Mouse (Mus musculus) c-Kit-positive CD71-negative TER-119-negative erythroid progenitor cells, embryonic 14.5 days (primary cell): ENCODE data around the gene Fam25c.

Source experiments
- DNase-seq: peaks from one replicate; pipeline ENCODE4 v3.0.0-alpha.2; 2013; ENCODE audit warnings: low read depth

Fam25c gene

GRCm38 (mm10) chr14:34363490-34364253 is 8.4 kb upstream of the Fam25c start:
- peak; percentile 56 for DNase-seq

- peak; percentile 31 for DNase-seq
Measured at GRCm38 (mm10) chr14:34362726-34363445, 7.7 kb upstream of the Fam25c start.

- DNase-seq, result no peak
Measured at GRCm38 (mm10) chr14:34362135-34362534, 6.9 kb upstream of the Fam25c start.

GRCm38 (mm10) chr14:34360251-34360650 is 5.0 kb upstream of the Fam25c start:
- no peak for DNase-seq

GRCm38 (mm10) chr14:34359676-34360244 is 4.5 kb upstream of the Fam25c start:
- no peak for DNase-seq

- no peak for DNase-seq
Measured at GRCm38 (mm10) chr14:34357671-34358455, 2.6 kb upstream of the Fam25c start.

- DNase-seq, result no peak
Measured at GRCm38 (mm10) chr14:34354456-34354855, 777 bp downstream of the Fam25c start.

- no peak for DNase-seq
Measured at GRCm38 (mm10) chr14:34353326-34353725, 1.9 kb downstream of the Fam25c start.

GRCm38 (mm10) chr14:34352523-34352922 is 2.7 kb downstream of the Fam25c start:
- DNase-seq, result no peak

GRCm38 (mm10) chr14:34351660-34352059 is 3.6 kb downstream of the Fam25c start:
- DNase-seq, result no peak

GRCm38 (mm10) chr14:34349007-34349406 is 6.2 kb downstream of the Fam25c start:
- no peak for DNase-seq

GRCm38 (mm10) chr14:34348301-34348700 is 6.9 kb downstream of the Fam25c start:
- no peak for DNase-seq

GRCm38 (mm10) chr14:34347084-34347483 is 8.1 kb downstream of the Fam25c start:
- DNase-seq, result no peak

GRCm38 (mm10) chr14:34345771-34346566 is 9.3 kb downstream of the Fam25c start:
- DNase-seq, result no peak

GRCm38 (mm10) chr14:34344361-34344760 is 10.9 kb downstream of the Fam25c start:
- no peak for DNase-seq

GRCm38 (mm10) chr14:34343078-34343477 is 12.2 kb downstream of the Fam25c start:
- no peak for DNase-seq

- no peak for DNase-seq
Measured at GRCm38 (mm10) chr14:34341993-34342392, 13.2 kb downstream of the Fam25c start.

GRCm38 (mm10) chr14:34339446-34339845 is 15.8 kb downstream of the Fam25c start:
- DNase-seq, result no peak

GRCm38 (mm10) chr14:34332476-34332875 is 22.8 kb downstream of the Fam25c start:
- no peak for DNase-seq

GRCm38 (mm10) chr14:34331886-34332285 is 23.3 kb downstream of the Fam25c start:
- DNase-seq, result no peak

- DNase-seq, result no peak
Measured at GRCm38 (mm10) chr14:34330657-34331158, 24.5 kb downstream of the Fam25c start.
